Mouse (Mus musculus) liver, embryonic 13.5 days (tissue): ENCODE measurements around the gene Ccdc189. TPM values are rescaled to one million over a fixed set of nuclear protein-coding genes. Genes with fewer than 3 reads are reported as not detected.
A peak's percentile ranks its signal among the peaks of the same experiment; 100 is the strongest.

Experiments
- ATAC-seq: fragments of 200-750 bp; cut with Nextera tagmentation; 2 replicates; pipeline ENCODE4 v1.8.0; 2017; ENCODE audit warnings: low read depth, mild to moderate bottlenecking, moderate number of reproducible peaks, moderate library complexity
- DNase-seq: peaks from one replicate; pipeline ENCODE4 v3.0.0; 2022
- H3K27ac ChIP-seq: fragments of 300-500 bp; sonication (generic); 2 replicates; pipeline ENCODE4 v1.5.1; 2015; ENCODE audit warnings: moderate library complexity, mild to moderate bottlenecking, inconsistent platforms
- H3K27me3 ChIP-seq: fragments of 300-500 bp; sonication (generic); 2 replicates; pipeline ENCODE4 v1.6.1; 2015; ENCODE audit warnings: mild to moderate bottlenecking, inconsistent platforms
- H3K36me3 ChIP-seq: fragments of 300-500 bp; sonication (generic); 2 replicates; pipeline ENCODE4 v1.6.1; 2015; ENCODE audit warnings: mild to moderate bottlenecking, inconsistent platforms
- H3K4me1 ChIP-seq: fragments of 300-500 bp; sonication (generic); replicated peaks from 2 replicates; pipeline ENCODE4 v1.6.1; 2015; ENCODE audit warnings: inconsistent platforms
- H3K4me2 ChIP-seq: fragments of 300-500 bp; sonication (generic); 2 replicates; pipeline ENCODE4 v1.6.1; 2015; ENCODE audit warnings: inconsistent platforms, mild to moderate bottlenecking, moderate library complexity
- H3K4me3 ChIP-seq: fragments of 300-500 bp; sonication (generic); replicated peaks from 2 replicates; pipeline ENCODE4 v1.5.1; 2015; ENCODE audit warnings: mild to moderate bottlenecking, inconsistent platforms
- H3K9ac ChIP-seq: fragments of 300-500 bp; sonication (generic); 2 replicates; pipeline ENCODE4 v1.6.1; 2015; ENCODE audit warnings: mild to moderate bottlenecking, inconsistent platforms
- H3K9me3 ChIP-seq: fragments of 300-500 bp; sonication (generic); replicated peaks from 2 replicates; pipeline ENCODE4 v1.6.1; 2016; ENCODE audit warnings: inconsistent platforms
- WGBS: fragments of 180-500 bp; shearing (Covaris S2); methylation state at CpG from one replicate; pipeline ENCODE4 v1.1.7; 2015; ENCODE audit not compliant: insufficient replicate concordance; 5-methylcytosine and 5-hydroxymethylcytosine counted together
- polyA plus RNA-seq: library from polyadenylated mRNA; unstranded; fragments of >200 nt; fragmentation: Nextera tagmentation; extraction: Ambion mirVana; gene quantifications from 2 replicates; pipeline ENCODE4 v1.2.1, GENCODE M21; 2015

Ccdc189 gene
- polyA plus RNA-seq, 1 experiment from 2014 or later: 7.3 TPM

DNA sequence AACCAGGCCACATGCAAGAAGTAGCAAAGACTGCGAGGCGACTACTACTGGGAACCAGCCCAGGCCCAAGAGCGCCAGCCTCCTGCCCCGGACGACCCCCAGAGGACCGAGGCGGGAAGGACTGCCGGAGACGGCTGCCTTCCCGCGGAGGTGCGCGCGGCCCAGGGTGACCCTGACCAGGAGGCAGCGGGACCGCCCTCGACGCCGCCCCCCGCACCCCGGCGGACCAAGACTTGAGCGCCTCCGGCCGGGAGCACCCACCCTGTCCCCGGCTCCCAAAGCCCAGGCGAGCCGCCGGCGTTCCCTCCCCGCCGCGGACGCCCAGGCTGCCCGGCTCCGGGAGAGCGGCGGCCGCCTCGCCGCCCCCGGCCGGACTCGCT, 26.1 kb upstream of the Ccdc189 start:
- ATAC-seq (peak; percentile 73), DNase-seq (peak; percentile 41)
- Histone ChIP-seq H3K4me3 (peak overlapping the region; percentile 78), H3K4me2 (peak overlapping the region; percentile 91), H3K9me3 (no peaks in the 10 kb centered on the region), H3K27ac (peak overlapping the region; percentile 60), H3K4me1 (peaks cover 22% of the 10 kb centered on the region), H3K36me3 (peaks cover 34% of the 10 kb centered on the region), H3K9ac (peak overlapping the region; percentile 87), H3K27me3 (0 out of 2 replicates have a peak, but pooled peaks cover 6% of the 10 kb centered on the region)
- WGBS: under 1% methylated on average over 33 of the region's 44 CpGs

DNA sequence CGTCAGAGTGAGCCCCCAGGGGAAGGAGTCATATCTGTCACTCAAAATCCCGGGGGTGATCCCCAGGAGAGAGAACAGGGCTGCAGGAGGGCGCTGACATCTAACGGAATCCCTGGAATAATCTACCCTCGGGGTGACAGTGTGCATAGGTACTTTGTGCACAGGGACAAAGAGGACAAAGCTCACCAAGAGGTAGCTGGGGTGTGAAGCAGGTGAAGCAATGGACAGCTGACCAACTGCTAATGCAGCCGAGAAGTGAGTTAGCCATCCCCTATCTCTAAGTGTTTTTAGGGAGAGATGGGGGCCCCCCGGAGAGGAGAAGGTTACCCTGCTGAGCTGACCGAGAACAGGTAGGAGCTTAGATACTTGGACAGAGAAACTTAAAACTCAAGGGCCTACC, 25.7 kb upstream of the Ccdc189 start:
- WGBS: 31% methylated on average over 8 of the region's 8 CpGs
- H3K9ac ChIP-seq: peak overlapping the region; percentile 87
- ATAC-seq: no peak
- peak overlapping the region; percentile 91 for H3K4me2 ChIP-seq
- H3K9me3 ChIP-seq: no peaks in the 10 kb centered on the region
- H3K27me3 ChIP-seq: 0 out of 2 replicates have a peak, but pooled peaks cover 6% of the 10 kb centered on the region
- peaks cover 22% of the 10 kb centered on the region for H3K4me1 ChIP-seq
- H3K36me3 ChIP-seq: peaks cover 34% of the 10 kb centered on the region
- DNase-seq: no peak
- peak overlapping the region; percentile 60 for H3K27ac ChIP-seq
- H3K4me3 ChIP-seq: peak overlapping the region; percentile 78

DNA sequence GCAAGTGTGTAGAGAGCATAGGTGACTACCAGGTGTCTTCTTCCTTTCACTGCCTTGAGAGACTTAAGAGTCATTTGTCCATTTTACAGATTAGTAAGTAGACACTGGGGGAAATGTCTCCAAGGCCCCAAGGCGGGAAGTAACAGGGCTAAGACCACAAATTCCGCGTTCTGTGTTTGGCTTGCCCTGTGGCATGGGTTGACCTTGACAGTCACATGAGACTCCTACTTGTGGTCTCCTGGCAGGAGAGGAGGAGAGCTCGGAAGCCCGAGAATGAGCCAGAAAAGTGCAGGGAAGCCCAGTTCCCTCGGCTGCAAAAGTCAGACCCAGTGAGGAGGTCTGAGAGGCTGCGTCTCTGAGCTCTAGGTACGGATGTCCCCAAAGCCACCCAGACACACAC, 25.1 kb upstream of the Ccdc189 start:
- Histone ChIP-seq H3K4me2 (peak overlapping the region; percentile 91; the same call in 1 of the 2 replicates), H3K4me1 (peaks cover 22% of the 10 kb centered on the region), H3K27me3 (0 out of 2 replicates have a peak, but pooled peaks cover 6% of the 10 kb centered on the region), H3K9me3 (no peaks in the 10 kb centered on the region), H3K9ac (no peak overlapping the region), H3K36me3 (peaks cover 38% of the 10 kb centered on the region), H3K27ac (no peak overlapping the region), H3K4me3 (0 out of 2 replicates have a peak overlapping the region, but pooled peaks have one; percentile 78)
- DNase-seq (no peak), ATAC-seq (no peak)
- WGBS: 89% methylated on average over 8 of the region's 8 CpGs

GRCm38 (mm10) chr7:127611561-127611960, 23.2 kb upstream of the Ccdc189 start:
- DNase-seq (no peak), ATAC-seq (no peak)
- Histone ChIP-seq H3K4me1 (peaks cover 22% of the 10 kb centered on the region), H3K27me3 (0 out of 2 replicates have a peak, but pooled peaks cover 6% of the 10 kb centered on the region), H3K4me3 (no peak overlapping the region), H3K9ac (no peak overlapping the region), H3K36me3 (peaks cover 46% of the 10 kb centered on the region), H3K27ac (no peak overlapping the region), H3K4me2 (no peak overlapping the region), H3K9me3 (no peaks in the 10 kb centered on the region)
- 93% methylated on average over 26 of the region's 26 CpGs for WGBS

GRCm38 (mm10) chr7:127611011-127611410, 22.6 kb upstream of the Ccdc189 start:
- ATAC-seq: no peak
- Histone ChIP-seq H3K27ac (no peak overlapping the region), H3K9ac (no peak overlapping the region), H3K36me3 (peaks cover 46% of the 10 kb centered on the region), H3K9me3 (no peaks in the 10 kb centered on the region), H3K4me2 (no peak overlapping the region), H3K27me3 (0 out of 2 replicates have a peak, but pooled peaks cover 6% of the 10 kb centered on the region), H3K4me3 (no peak overlapping the region), H3K4me1 (peaks cover 22% of the 10 kb centered on the region)
- DNase-seq: no peak
- WGBS: 90% methylated on average over 29 of the region's 29 CpGs

DNA sequence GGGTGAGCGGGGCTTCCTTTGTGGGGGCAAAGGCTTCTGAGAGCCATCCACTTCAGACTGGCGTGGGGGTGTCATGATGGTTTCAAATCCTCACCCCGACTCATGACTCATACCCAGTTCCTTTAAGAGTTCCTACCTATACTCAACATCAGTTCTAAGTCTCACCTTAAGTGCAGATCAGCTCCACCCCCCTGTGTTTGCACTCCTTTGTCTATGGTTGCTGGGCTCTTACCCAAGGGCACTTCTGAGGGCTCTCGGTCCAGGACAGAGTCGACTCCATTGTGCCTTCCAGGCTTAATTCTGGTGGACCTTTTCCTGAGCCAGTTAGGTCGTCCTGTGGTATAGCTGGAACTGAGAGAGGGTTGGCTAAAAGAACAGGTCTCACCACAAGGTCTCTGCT, 18.8 kb upstream of the Ccdc189 start:
- WGBS: 70% methylated on average over 6 of the region's 6 CpGs
- ATAC-seq: no peak
- no peak overlapping the region for H3K27ac ChIP-seq

DNA sequence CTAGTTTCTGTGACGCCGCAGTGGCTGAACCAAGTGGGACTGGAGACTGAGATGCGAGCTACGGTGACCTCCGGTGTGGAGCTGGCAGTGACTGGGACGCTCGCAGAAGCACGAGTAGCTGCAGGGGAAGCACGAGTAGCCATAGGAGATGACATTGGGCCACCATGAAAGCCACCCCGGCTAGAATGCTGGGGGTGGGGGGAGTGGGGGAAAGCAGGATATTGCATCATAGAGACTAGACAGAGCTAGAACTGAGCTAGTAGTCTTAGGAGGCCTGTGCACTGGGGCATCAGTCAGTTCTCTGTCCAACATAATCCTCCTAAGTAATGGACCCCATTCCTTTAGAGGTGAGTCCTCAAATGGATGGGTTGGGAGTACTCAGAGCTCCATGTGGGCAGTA, 15.9 kb upstream of the Ccdc189 start:
- H3K9ac ChIP-seq: no peak overlapping the region
- H3K36me3 ChIP-seq: peaks cover 65% of the 10 kb centered on the region
- H3K4me2 ChIP-seq: no peak overlapping the region
- no peak overlapping the region for H3K4me3 ChIP-seq
- no peak for ATAC-seq
- H3K9me3 ChIP-seq: no peaks in the 10 kb centered on the region
- H3K4me1 ChIP-seq: peaks cover 8% of the 10 kb centered on the region
- H3K27ac ChIP-seq: no peak overlapping the region
- H3K27me3 ChIP-seq: no peaks in the 10 kb centered on the region
- WGBS: 76% methylated on average over 10 of the region's 10 CpGs
- DNase-seq: no peak

More for the DNA sequence above, 18.8 kb upstream of the Ccdc189 start:
- Histone ChIP-seq H3K9me3 (no peaks in the 10 kb centered on the region), H3K27me3 (no peaks in the 10 kb centered on the region), H3K4me3 (no peak overlapping the region), H3K36me3 (peaks cover 62% of the 10 kb centered on the region), H3K4me2 (no peak overlapping the region), H3K4me1 (peaks cover 8% of the 10 kb centered on the region), H3K9ac (no peak overlapping the region)
- DNase-seq: no peak

DNA sequence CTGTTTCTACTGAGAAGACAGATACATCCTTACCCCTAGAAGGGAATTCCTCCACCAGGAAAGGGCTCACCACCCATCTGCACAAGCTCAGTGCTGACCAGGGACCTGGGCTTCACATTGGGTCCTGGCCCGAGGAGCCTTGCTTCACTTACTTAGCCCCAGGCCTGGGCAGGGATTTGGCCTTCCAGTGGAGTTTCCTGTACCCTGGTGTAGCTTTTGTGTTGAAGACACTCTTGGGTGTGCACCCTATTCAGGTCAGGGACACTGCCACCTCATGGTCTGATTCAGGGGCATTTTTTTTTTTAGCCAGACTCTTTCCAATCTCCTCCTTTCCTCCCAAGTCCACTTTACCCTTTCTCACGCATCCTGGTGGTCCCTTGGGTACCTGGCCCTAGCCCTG, 14.5 kb upstream of the Ccdc189 start:
- Histone ChIP-seq H3K9ac (no peak overlapping the region), H3K27me3 (no peaks in the 10 kb centered on the region), H3K9me3 (no peaks in the 10 kb centered on the region), H3K4me3 (no peak overlapping the region), H3K4me1 (peaks cover 8% of the 10 kb centered on the region), H3K27ac (no peak overlapping the region), H3K36me3 (peaks cover 68% of the 10 kb centered on the region), H3K4me2 (no peak overlapping the region)
- ATAC-seq: no peak
- 73% methylated on average over 2 of the region's 2 CpGs for WGBS
- no peak for DNase-seq

GRCm38 (mm10) chr7:127601735-127602134, 13.3 kb upstream of the Ccdc189 start:
- no peak for ATAC-seq
- H3K4me1 ChIP-seq: peaks cover 8% of the 10 kb centered on the region

GRCm38 (mm10) chr7:127600612-127601011, 12.2 kb upstream of the Ccdc189 start:
- H3K9ac ChIP-seq: no peak overlapping the region
- no peak overlapping the region for H3K4me3 ChIP-seq
- no peak for DNase-seq
- H3K4me1 ChIP-seq: peaks cover 8% of the 10 kb centered on the region
- H3K9me3 ChIP-seq: no peaks in the 10 kb centered on the region
- H3K4me2 ChIP-seq: no peak overlapping the region
- 95% methylated on average over 7 of the region's 7 CpGs for WGBS
- ATAC-seq: no peak
- no peak overlapping the region for H3K27ac ChIP-seq
- H3K36me3 ChIP-seq: peaks cover 89% of the 10 kb centered on the region
- no peaks in the 10 kb centered on the region for H3K27me3 ChIP-seq

More at GRCm38 (mm10) chr7:127601735-127602134, 13.3 kb upstream of the Ccdc189 start:
- no peak overlapping the region for H3K9ac ChIP-seq
- 78% methylated on average over 4 of the region's 4 CpGs for WGBS
- H3K27me3 ChIP-seq: no peaks in the 10 kb centered on the region
- no peaks in the 10 kb centered on the region for H3K9me3 ChIP-seq
- no peak overlapping the region for H3K4me3 ChIP-seq
- H3K36me3 ChIP-seq: peaks cover 78% of the 10 kb centered on the region
- H3K27ac ChIP-seq: no peak overlapping the region
- no peak overlapping the region for H3K4me2 ChIP-seq
- no peak for DNase-seq

DNA sequence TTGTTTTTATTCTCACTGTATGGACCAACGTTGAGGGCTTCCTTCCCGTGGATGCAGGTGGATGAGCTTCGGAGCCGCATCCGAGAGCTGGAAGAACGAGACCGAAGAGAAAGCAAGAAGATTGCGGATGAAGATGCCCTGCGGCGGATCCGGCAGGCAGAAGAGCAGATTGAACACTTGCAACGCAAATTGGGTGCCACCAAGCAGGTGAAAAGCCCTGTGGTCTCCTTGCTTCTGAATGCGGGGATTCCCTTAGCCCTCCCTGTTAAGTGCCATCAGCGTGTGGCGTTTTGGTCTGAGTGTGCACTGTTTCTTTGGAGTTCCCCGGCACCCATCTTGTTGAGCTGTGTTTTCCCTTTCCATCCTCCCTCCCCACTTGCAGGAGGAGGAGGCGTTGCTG, 8.4 kb upstream of the Ccdc189 start:
- DNase-seq (no peak), ATAC-seq (no peak)
- H3K27ac ChIP-seq: no peak overlapping the region
- peaks cover 100% of the 10 kb centered on the region for H3K36me3 ChIP-seq
- no peaks in the 10 kb centered on the region for H3K27me3 ChIP-seq
- no peak overlapping the region for H3K4me3 ChIP-seq
- no peaks in the 10 kb centered on the region for H3K9me3 ChIP-seq
- no peak overlapping the region for H3K9ac ChIP-seq
- 93% methylated on average over 17 of the region's 17 CpGs for WGBS
- no peak overlapping the region for H3K4me2 ChIP-seq
- H3K4me1 ChIP-seq: no peaks in the 10 kb centered on the region

- no peak for DNase-seq
- no peak overlapping the region for H3K4me2 ChIP-seq
- peaks cover 82% of the 10 kb centered on the region for H3K36me3 ChIP-seq
- peaks cover 21% of the 10 kb centered on the region for H3K4me1 ChIP-seq
- no peak overlapping the region for H3K27ac ChIP-seq
- H3K9me3 ChIP-seq: no peaks in the 10 kb centered on the region
- no peak overlapping the region for H3K9ac ChIP-seq
- H3K4me3 ChIP-seq: no peak overlapping the region
- no peak for ATAC-seq
- no peaks in the 10 kb centered on the region for H3K27me3 ChIP-seq
- 87% methylated on average over 14 of the region's 14 CpGs for WGBS
These were observed 4.2 kb upstream of the Ccdc189 start for GRCm38 (mm10) chr7:127592575-127592974.
